Mouse (Mus musculus) testis, adult 2 months (tissue): Measurements from ENCODE around the gene Gm20696. TPM values are rescaled to one million over a fixed set of nuclear protein-coding genes. Genes with fewer than 3 reads are reported as not detected.

Experiments used
- H3K27ac ChIP-seq: fragments of 200-500 bp; 2 replicates; pipeline ENCODE4 v1.5.1; 2012; ENCODE audit warnings: low read depth, low read length; ENCODE audit not compliant: control insufficient read depth, insufficient read depth
- H3K27me3 ChIP-seq: fragments of 200-500 bp; 2 replicates; pipeline ENCODE4 v1.6.1; 2012; ENCODE audit warnings: mild to moderate bottlenecking, low read length, moderate library complexity; ENCODE audit not compliant: control insufficient read depth, insufficient read depth
- H3K36me3 ChIP-seq: fragments of 200-500 bp; 2 replicates; pipeline ENCODE4 v1.6.1; 2012; ENCODE audit warnings: mild to moderate bottlenecking, low read length; ENCODE audit not compliant: control insufficient read depth, insufficient read depth
- H3K4me1 ChIP-seq: fragments of 200-500 bp; 2 replicates; pipeline ENCODE4 v1.6.1; 2012; ENCODE audit warnings: low read length; ENCODE audit not compliant: control insufficient read depth, insufficient read depth
- H3K4me3 ChIP-seq: fragments of 200-500 bp; 2 replicates; pipeline ENCODE4 v1.5.1; 2012; ENCODE audit warnings: low read depth, mild to moderate bottlenecking, low read length, moderate library complexity, mixed read lengths; ENCODE audit not compliant: control insufficient read depth
- CTCF ChIP-seq: fragments of 200-500 bp; IDR thresholded peaks from 2 replicates; pipeline ENCODE4 v1.5.1; 2012; ENCODE audit warnings: low read depth, mild to moderate bottlenecking, inconsistent platforms, low read length, moderate library complexity; ENCODE audit not compliant: control insufficient read depth, insufficient read depth, insufficient replicate concordance
- POLR2A ChIP-seq: fragments of 200-500 bp; IDR thresholded peaks from 2 replicates; pipeline ENCODE4 v1.6.1; 2012; ENCODE audit warnings: low read depth, mild to moderate bottlenecking, inconsistent platforms, low read length, moderate library complexity; ENCODE audit not compliant: control insufficient read depth
- polyA plus RNA-seq: library from polyadenylated mRNA; depleted of rRNA; stranded (reverse); fragments of >200 nt; gene quantifications from 2 replicates; pipeline ENCODE4 v1.2.3, GENCODE M21; 2012

Gm20696 gene
- polyA plus RNA-seq, 1 experiment, result 0.02 TPM

GRCm38 (mm10) chr6:99692206-99692915, 25.8 kb upstream of the Gm20696 start, which contains the start of gene Gpr27:
Gene Gpr27 (plus strand): TSS chr6:99692679.
- Histone ChIP-seq H3K4me1 (peaks cover 4% of the 10 kb centered on the region), H3K4me3 (peak within 1 kb of the TSS; percentile 79), H3K27me3 (no peaks in the 10 kb centered on the region), H3K27ac (no peak within 1 kb of the TSS), H3K36me3 (no peaks in the 10 kb centered on the region)
- no peak for TF ChIP-seq POLR2A
- TF ChIP-seq CTCF, result no peak

DNA sequence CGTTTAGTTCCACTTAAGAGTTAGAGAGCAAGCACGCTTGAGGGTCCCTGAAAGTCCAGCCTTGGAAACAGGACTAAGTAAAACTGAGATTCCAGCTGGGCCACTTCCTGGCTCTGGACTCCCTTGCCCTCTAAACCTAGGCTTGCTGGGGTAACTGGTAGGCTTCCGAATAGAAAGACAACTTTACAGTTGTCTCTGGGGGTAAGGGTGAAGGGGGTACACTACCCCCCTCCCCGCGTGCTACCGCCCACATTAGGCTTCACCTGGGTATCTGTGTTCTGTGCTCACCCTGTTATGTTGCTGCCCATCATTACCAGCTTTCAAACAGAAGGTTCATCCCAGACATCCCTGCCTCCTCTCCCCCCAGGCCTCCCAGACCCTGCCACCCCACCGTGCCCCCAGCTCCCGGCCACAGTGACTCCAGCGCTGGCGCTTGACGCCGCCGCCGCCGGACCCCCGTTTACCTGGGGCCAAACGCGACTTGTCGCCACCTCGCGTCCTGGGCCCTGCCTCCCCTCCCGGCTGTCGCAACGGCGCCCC, 25.1 kb upstream of the Gm20696 start:
- Histone ChIP-seq H3K27ac (no peak overlapping the region), H3K4me1 (peaks cover 4% of the 10 kb centered on the region), H3K27me3 (no peaks in the 10 kb centered on the region), H3K4me3 (peak overlapping the region; percentile 79), H3K36me3 (no peaks in the 10 kb centered on the region)
- TF ChIP-seq POLR2A (no peak), CTCF (no peak)

DNA sequence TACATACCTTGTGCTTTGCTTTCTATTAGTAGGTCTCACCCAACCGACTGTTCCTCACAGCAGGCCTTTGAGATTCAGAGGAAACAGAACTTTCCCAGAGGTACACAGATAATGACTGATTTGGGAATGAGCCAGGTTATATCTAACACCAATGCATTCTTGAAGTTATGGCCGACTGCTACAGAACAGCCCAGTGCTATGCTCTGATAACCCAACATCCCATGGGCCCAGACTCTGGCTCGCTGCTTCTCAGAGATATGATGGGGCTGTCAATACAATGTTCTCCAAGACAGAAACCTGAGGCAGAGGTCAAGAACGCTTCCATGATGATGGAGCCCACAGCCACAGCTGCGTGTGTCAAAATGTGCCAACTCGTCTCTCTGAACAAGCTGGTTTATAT, 21.9 kb upstream of the Gm20696 start:
- no peaks in the 10 kb centered on the region for H3K36me3 ChIP-seq
- peaks cover 2% of the 10 kb centered on the region for H3K4me1 ChIP-seq
- H3K27me3 ChIP-seq, result no peaks in the 10 kb centered on the region
- no peak overlapping the region for H3K27ac ChIP-seq
- TF ChIP-seq CTCF (no peak), POLR2A (no peak)
- no peak overlapping the region for H3K4me3 ChIP-seq

DNA sequence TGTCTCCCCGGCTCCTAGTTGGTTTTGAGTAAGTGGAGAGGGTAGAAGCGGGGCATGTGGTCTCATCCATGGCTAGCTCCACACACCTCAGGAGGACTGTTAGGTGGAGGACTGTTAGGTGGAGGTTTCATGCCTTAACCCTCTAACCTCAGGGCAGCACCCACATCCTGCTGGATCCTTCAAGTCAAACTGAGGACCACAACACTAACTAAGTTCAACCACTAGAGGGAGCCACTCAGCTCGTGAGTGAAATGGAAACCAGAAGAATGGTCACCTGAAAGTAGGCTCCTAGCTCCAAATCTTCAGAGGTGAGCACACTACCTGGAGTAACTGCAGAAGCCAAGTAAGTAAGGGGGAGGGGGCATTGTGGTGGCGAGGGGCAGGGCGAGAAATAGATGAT, 18.3 kb upstream of the Gm20696 start:
- peak; percentile 32; the same call in 1 of the 2 replicates for TF ChIP-seq CTCF
- TF ChIP-seq POLR2A, result no peak
- H3K36me3 ChIP-seq, result no peaks in the 10 kb centered on the region
- H3K27ac ChIP-seq, result no peak overlapping the region
- H3K27me3 ChIP-seq, result no peaks in the 10 kb centered on the region
- H3K4me3 ChIP-seq, result no peak overlapping the region
- no peaks in the 10 kb centered on the region for H3K4me1 ChIP-seq

DNA sequence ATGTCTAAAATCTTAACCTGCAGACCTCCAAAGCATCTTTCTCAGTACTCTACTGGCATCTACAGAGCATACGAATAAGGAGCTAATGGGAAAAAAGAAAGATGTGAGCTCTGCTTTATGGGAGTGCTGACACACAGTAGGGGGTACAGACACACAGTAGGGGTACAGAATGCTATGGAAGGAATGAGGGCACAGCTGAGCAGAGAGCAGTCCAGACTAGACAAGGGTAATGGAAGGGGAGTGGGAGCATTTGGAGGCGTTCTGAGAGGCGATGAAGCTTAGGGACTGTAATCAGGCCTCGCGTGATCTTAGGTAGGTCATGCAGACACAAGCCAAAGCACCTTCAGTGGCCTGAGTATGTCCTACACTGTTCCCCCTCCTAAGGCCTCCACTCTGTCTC, 17.4 kb upstream of the Gm20696 start:
- Histone ChIP-seq H3K27ac (no peak overlapping the region), H3K36me3 (no peaks in the 10 kb centered on the region), H3K27me3 (no peaks in the 10 kb centered on the region), H3K4me3 (no peak overlapping the region), H3K4me1 (no peaks in the 10 kb centered on the region)
- TF ChIP-seq CTCF, result no peak
- no peak for TF ChIP-seq POLR2A

DNA sequence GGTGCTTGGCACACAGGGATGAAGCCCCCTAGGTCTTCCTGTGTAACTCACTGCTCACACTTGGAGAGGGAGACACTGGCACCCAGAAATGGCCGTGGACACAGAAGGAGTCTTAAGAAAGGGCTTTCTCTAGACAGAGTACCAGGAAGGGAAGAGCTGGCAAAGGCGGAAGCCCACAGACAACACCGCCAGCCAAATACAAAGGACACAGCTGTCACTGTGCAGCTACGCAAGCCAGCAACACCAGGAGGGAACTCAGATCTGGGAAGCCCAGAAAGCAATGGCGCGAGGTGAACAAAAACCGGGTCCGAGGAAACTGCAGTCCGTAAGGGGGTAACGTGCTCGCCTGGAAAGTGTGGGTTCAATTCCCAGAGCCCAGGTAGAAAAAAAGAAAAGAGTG, 11.5 kb upstream of the Gm20696 start:
- no peak for TF ChIP-seq CTCF
- TF ChIP-seq POLR2A, result no peak
- no peaks in the 10 kb centered on the region for H3K27me3 ChIP-seq
- H3K4me1 ChIP-seq, result no peaks in the 10 kb centered on the region
- no peak overlapping the region for H3K4me3 ChIP-seq
- H3K36me3 ChIP-seq, result no peaks in the 10 kb centered on the region
- no peak overlapping the region for H3K27ac ChIP-seq

DNA sequence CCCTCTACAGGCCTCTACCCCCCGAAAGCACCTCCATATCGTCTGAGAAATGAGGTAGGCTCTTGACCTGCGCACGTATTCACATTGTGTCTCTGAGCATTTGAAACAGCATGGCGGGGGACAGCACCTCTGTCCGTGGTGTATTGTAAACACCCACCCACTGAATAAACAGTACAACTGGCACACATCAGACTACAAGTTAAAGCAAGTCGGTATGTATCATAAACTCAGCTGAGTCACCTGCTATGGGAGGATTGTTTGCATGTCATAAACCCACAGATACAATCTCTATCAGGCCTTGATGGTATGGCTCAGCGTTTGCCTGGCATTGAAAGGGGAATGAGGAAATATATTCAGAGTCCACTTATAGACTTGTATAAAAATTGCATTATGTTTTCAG, 10.7 kb upstream of the Gm20696 start:
- no peaks in the 10 kb centered on the region for H3K4me1 ChIP-seq
- no peak overlapping the region for H3K4me3 ChIP-seq
- TF ChIP-seq POLR2A (no peak), CTCF (no peak)
- H3K36me3 ChIP-seq, result no peaks in the 10 kb centered on the region
- no peaks in the 10 kb centered on the region for H3K27me3 ChIP-seq
- no peak overlapping the region for H3K27ac ChIP-seq

DNA sequence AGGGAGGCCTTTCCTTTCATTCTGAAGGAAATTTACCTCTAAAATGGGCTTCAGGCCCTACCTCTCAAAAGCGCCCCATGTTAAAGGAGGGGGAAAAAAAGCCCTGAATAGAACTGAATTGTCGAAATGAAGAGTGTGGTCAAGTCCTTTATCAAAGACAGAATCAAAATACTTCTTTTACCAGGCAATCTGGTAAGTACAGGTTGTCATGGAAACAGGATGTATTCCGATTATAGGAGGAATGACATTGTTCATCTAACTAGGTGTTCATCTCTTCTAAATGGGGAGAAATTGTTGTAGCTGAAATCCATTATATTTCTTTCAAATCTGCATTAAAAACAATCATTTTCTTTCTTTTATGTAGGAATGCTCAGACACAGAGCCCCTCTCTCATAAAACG, 7.9 kb upstream of the Gm20696 start:
- Histone ChIP-seq H3K36me3 (no peaks in the 10 kb centered on the region), H3K27ac (no peak overlapping the region), H3K4me3 (no peak overlapping the region), H3K27me3 (no peaks in the 10 kb centered on the region), H3K4me1 (no peaks in the 10 kb centered on the region)
- TF ChIP-seq CTCF, result no peak
- no peak for TF ChIP-seq POLR2A
